In the genomic region with DNA sequence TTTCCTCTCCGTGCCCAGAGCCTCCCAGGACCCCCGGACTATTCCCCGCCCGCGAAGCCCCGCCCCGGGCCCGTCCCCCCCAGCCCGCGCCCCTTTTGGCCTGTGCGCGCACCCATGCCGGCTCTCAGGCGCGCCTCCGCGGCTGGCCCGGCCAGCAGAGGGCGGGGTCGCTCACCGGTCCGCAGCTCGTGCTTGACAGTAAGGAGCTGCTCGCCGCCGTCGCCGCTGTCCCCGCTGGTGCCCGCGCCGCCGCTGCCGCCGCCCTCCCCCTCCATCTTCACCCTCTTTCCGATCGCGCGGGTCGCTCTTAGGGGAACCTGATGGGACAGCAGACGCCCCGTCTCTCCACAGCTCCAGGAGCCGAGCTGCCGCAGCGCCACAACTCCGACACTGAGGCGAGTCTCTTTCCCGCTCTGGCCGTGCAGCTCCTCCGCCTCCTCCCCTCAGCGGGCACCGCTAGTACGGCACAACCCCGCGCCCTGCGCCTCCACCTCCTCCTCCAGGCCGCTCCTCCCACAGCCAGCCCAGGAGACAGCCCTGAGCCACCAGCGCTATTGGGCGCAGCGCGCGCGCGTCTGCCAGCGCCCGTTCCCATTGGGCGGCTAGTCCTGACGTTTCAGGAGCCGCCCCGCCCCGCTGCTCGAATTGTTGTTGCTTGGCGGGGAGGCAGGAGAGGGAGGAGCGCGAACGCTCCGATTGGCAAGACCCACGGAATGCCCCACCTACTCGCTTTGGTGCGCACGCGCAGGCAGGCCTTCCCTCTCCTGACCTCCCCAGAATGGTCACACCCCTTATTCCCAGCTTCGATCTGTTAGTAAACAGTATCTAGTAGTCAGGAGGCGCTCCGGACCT, we compare ENCODE assay signal across 8 mouse cellular contexts. TPM values are rescaled to one million over a fixed set of nuclear protein-coding genes. Genes with fewer than 3 reads are reported as not detected.
A peak's percentile ranks its signal among the peaks of the same experiment; 100 is the strongest.
DNase-seq lines count a peak whose midpoint lies in the region; ATAC-seq and TF ChIP-seq lines count a peak whose summit lies in the region.

No protein-coding gene starts in this region.

- H3K9ac ChIP-seq in heart, embryonic 12.5 days, result peak overlapping the region; percentile 82
- peak overlapping the region; percentile 83 for H3K9ac ChIP-seq in kidney, postnatal 0 days (ENCODE audit: low read depth, low read length)
- peak overlapping the region; percentile 76 for H3K9ac ChIP-seq in liver, embryonic 11.5 days (ENCODE audit: low read depth, low read length)
- peak overlapping the region; percentile 67 for H3K9ac ChIP-seq in stomach, embryonic 14.5 days (replicated peaks; ENCODE audit: low read depth, low read length)

- ATAC-seq in erythroid progenitor cell, adult 5-6 weeks (replicated peaks; ENCODE audit: low FRiP score, poor library complexity, severe bottlenecking), result peak; percentile 94
- ATAC-seq in heart, embryonic 12.5 days (ENCODE audit: insufficient number of reproducible peaks, low FRiP score), result peak; percentile 99
- ATAC-seq in kidney, postnatal 0 days (replicated peaks; ENCODE audit: low FRiP score, low read depth), result peak; percentile 99
- peak; percentile 99 for ATAC-seq in liver, embryonic 11.5 days (replicated peaks; ENCODE audit: low FRiP score)
- peak; percentile 100 for ATAC-seq in stomach, embryonic 14.5 days (ENCODE audit: insufficient number of reproducible peaks, insufficient read depth, low FRiP score, low read depth)

- H3K4me2 ChIP-seq in heart, embryonic 12.5 days, result peak overlapping the region; percentile 89
- H3K4me2 ChIP-seq in kidney, postnatal 0 days (ENCODE audit: low read length), result peak overlapping the region; percentile 85
- peak overlapping the region; percentile 94 for H3K4me2 ChIP-seq in liver, embryonic 11.5 days
- H3K4me2 ChIP-seq in stomach, embryonic 14.5 days (replicated peaks; ENCODE audit: low read depth, low read length), result peak overlapping the region; percentile 86

- no peaks in the 10 kb centered on the region for H3K9me3 ChIP-seq in heart, embryonic 12.5 days (replicated peaks)
- no peaks in the 10 kb centered on the region for H3K9me3 ChIP-seq in kidney, postnatal 0 days (replicated peaks; ENCODE audit: low read length)
- no peaks in the 10 kb centered on the region for H3K9me3 ChIP-seq in liver, embryonic 11.5 days (ENCODE audit: control insufficient read depth, low read length)
- no peaks in the 10 kb centered on the region for H3K9me3 ChIP-seq in stomach, embryonic 14.5 days (ENCODE audit: control insufficient read depth, low read depth, low read length)

- peak; percentile 100 for DNase-seq in CD4-positive helper T cell, adult 2 months (ENCODE audit: low read depth, low spot score)
- peak; percentile 99 for DNase-seq in brain, embryonic 18.5 days (ENCODE audit: low read depth, low spot score)
- DNase-seq in kidney, postnatal 0 days (ENCODE audit: low spot score), result peak; percentile 99
- DNase-seq in liver, embryonic 11.5 days (ENCODE audit: low spot score), result peak; percentile 99
- peak; percentile 99 for DNase-seq in naive thymus-derived CD4-positive, alpha-beta T cell, adult 2 months (ENCODE audit: low read depth)

- no peaks in the 10 kb centered on the region for H3K36me3 ChIP-seq in heart, embryonic 12.5 days
- H3K36me3 ChIP-seq in kidney, postnatal 0 days (ENCODE audit: insufficient read depth, low read length), result no peaks in the 10 kb centered on the region
- no peaks in the 10 kb centered on the region for H3K36me3 ChIP-seq in liver, embryonic 11.5 days (ENCODE audit: control insufficient read depth, insufficient read depth, low read length)
- H3K36me3 ChIP-seq in stomach, embryonic 14.5 days (ENCODE audit: control insufficient read depth, insufficient read depth, low read length), result no peaks in the 10 kb centered on the region

- peak overlapping the region; percentile 95 for H3K27ac ChIP-seq in heart, embryonic 12.5 days (ENCODE audit: poor library complexity, severe bottlenecking)
- H3K27ac ChIP-seq in kidney, postnatal 0 days, result peak overlapping the region; percentile 96
- peak overlapping the region; percentile 98 for H3K27ac ChIP-seq in liver, embryonic 11.5 days (ENCODE audit: low read depth, low read length)
- H3K27ac ChIP-seq in stomach, embryonic 14.5 days (ENCODE audit: low read length), result peak overlapping the region; percentile 97

- no peaks in the 10 kb centered on the region for H3K27me3 ChIP-seq in heart, embryonic 12.5 days (replicated peaks)
- H3K27me3 ChIP-seq in kidney, postnatal 0 days (ENCODE audit: insufficient read depth, low read length), result no peaks in the 10 kb centered on the region
- H3K27me3 ChIP-seq in liver, embryonic 11.5 days (replicated peaks; ENCODE audit: control insufficient read depth, insufficient read depth, low read length), result no peaks in the 10 kb centered on the region
- no peaks in the 10 kb centered on the region for H3K27me3 ChIP-seq in stomach, embryonic 14.5 days (ENCODE audit: control insufficient read depth, insufficient read depth, low read length)

- peak; percentile 60 for TF ChIP-seq CTCF in kidney, postnatal 0 days (IDR thresholded peaks at IDR 0.05; ENCODE audit: low read depth)

- peaks cover 5% of the 10 kb centered on the region for H3K4me1 ChIP-seq in heart, embryonic 12.5 days (replicated peaks)
- 0 out of 2 replicates have a peak, but pooled peaks cover 3% of the 10 kb centered on the region for H3K4me1 ChIP-seq in kidney, postnatal 0 days (replicated peaks; ENCODE audit: insufficient read depth, low read length)
- H3K4me1 ChIP-seq in liver, embryonic 11.5 days (replicated peaks; ENCODE audit: control insufficient read depth, insufficient read depth, low read length), result peaks cover 5% of the 10 kb centered on the region; the same call in 1 of the 2 replicates
- H3K4me1 ChIP-seq in stomach, embryonic 14.5 days (ENCODE audit: control insufficient read depth, insufficient read depth, low read length), result no peaks in the 10 kb centered on the region

- peak overlapping the region; percentile 74 for H3K4me3 ChIP-seq in heart, embryonic 12.5 days
- H3K4me3 ChIP-seq in kidney, postnatal 0 days (replicated peaks; ENCODE audit: low read depth, low read length), result peak overlapping the region; percentile 58
- peak overlapping the region; percentile 80 for H3K4me3 ChIP-seq in liver, embryonic 11.5 days (ENCODE audit: low read depth, low read length)
- H3K4me3 ChIP-seq in stomach, embryonic 14.5 days (ENCODE audit: low read depth, low read length), result peak overlapping the region; percentile 79

- under 1% methylated on average over 83 of the region's 85 CpGs for WGBS in heart, embryonic 12.5 days
- under 1% methylated on average over 84 of the region's 85 CpGs for WGBS in kidney, postnatal 0 days
- WGBS in liver, embryonic 11.5 days, result under 1% methylated on average over 82 of the region's 85 CpGs
- WGBS in stomach, embryonic 14.5 days, result under 1% methylated on average over 81 of the region's 85 CpGs

RNA-seq across cellular contexts. Expression of gene Rps6ka5, which starts 2.0 kb away (rescaled TPM):
- 18.0 and 22.2 TPM in 2 replicates for total RNA-seq in erythroid progenitor cell, adult 5-6 weeks (2015; ENCODE audit: low replicate concordance)
- total RNA-seq in erythroid progenitor cell, adult 5-6 weeks (2017; ENCODE audit: low replicate concordance), result 21.6 and 21.8 TPM in 2 replicates
- polyA plus RNA-seq in heart, embryonic 12.5 days (2016; fragmentation: Nextera tagmentation; extraction: Ambion mirVana), result 5.4 and 6.0 TPM in 2 replicates
- 3.3 and 3.8 TPM in 2 replicates for polyA plus RNA-seq in kidney, postnatal 0 days (2015; fragmentation: Nextera tagmentation; extraction: Ambion mirVana)
- 2.5 and 3.0 TPM in 2 replicates for polyA plus RNA-seq in liver, embryonic 11.5 days (2014; fragmentation: Nextera tagmentation; extraction: Ambion mirVana)
- 4.7 and 5.4 TPM in 2 replicates for polyA plus RNA-seq in stomach, embryonic 14.5 days (2014; fragmentation: Nextera tagmentation; extraction: Ambion mirVana)

RNA-seq across cellular contexts. Expression of gene Dglucy, which starts 54.0 kb away (rescaled TPM):
- 0.42 and 1.1 TPM in 2 replicates for total RNA-seq in erythroid progenitor cell, adult 5-6 weeks (2015; ENCODE audit: low replicate concordance)
- 5.1 TPM in 1 of 2 replicates, not detected in the other for total RNA-seq in erythroid progenitor cell, adult 5-6 weeks (2017; ENCODE audit: low replicate concordance)
- 2.8 and 3.4 TPM in 2 replicates for polyA plus RNA-seq in heart, embryonic 12.5 days (2016; fragmentation: Nextera tagmentation; extraction: Ambion mirVana)
- polyA plus RNA-seq in kidney, postnatal 0 days (2015; fragmentation: Nextera tagmentation; extraction: Ambion mirVana), result 5.0 and 5.7 TPM in 2 replicates
- polyA plus RNA-seq in liver, embryonic 11.5 days (2014; fragmentation: Nextera tagmentation; extraction: Ambion mirVana), result 0.14 and 0.38 TPM in 2 replicates
- polyA plus RNA-seq in stomach, embryonic 14.5 days (2014; fragmentation: Nextera tagmentation; extraction: Ambion mirVana), result 2.6 and 4.4 TPM in 2 replicates

Comparison
In these comparisons a context has a peak if more than half of its experiments do, and no peak if none do; other contexts are left out.
1. Peak in every context shown above with its lines: DNase-seq, ATAC-seq, H3K4me3 ChIP-seq and H3K27ac ChIP-seq.